In genomic region chr2:169147655-169148054, GRCm38 (mm10) we compare ENCODE assay signal across 28 mouse cellular contexts.
"Had no signal": no experiment of that assay in that cellular context is flagged by ENCODE, and none has a peak within 500 bp of the region (broad histone marks: within the 10 kb centered on the region; RNA-seq: fewer than 3 reads in every experiment).

No protein-coding gene starts in this region.

- H3K4me3 ChIP-seq: gastrocnemius, adult 2 months; heart, adult 2 months; heart, embryonic 13.5 days; heart, embryonic 15.5 days; hindbrain, embryonic 13.5 days; hindbrain, embryonic 15.5 days; kidney, embryonic 15.5 days; left cerebral cortex, adult 2 months; limb, embryonic 13.5 days; limb, embryonic 15.5 days; liver, embryonic 12.5 days had no signal

- H3K27ac ChIP-seq: gastrocnemius, adult 2 months; heart, adult 2 months; heart, embryonic 13.5 days; heart, embryonic 15.5 days; hindbrain, embryonic 13.5 days; hindbrain, embryonic 15.5 days; hindbrain, postnatal 0 days; kidney, embryonic 15.5 days; kidney, postnatal 0 days; left cerebral cortex, adult 2 months; limb, embryonic 13.5 days; limb, embryonic 15.5 days; liver, embryonic 12.5 days had no signal

- H3K9me3 ChIP-seq: heart, embryonic 13.5 days; heart, embryonic 15.5 days; hindbrain, embryonic 13.5 days; hindbrain, embryonic 15.5 days; kidney, embryonic 15.5 days; limb, embryonic 13.5 days; limb, embryonic 15.5 days; liver, embryonic 12.5 days had no signal

- H3K4me2 ChIP-seq: heart, embryonic 11.5 days; heart, embryonic 13.5 days; heart, embryonic 15.5 days; hindbrain, embryonic 13.5 days; hindbrain, embryonic 15.5 days; kidney, embryonic 15.5 days; limb, embryonic 13.5 days; limb, embryonic 15.5 days; liver, embryonic 12.5 days had no signal

- H3K9ac ChIP-seq: heart, embryonic 13.5 days; heart, embryonic 15.5 days; hindbrain, embryonic 13.5 days; hindbrain, embryonic 15.5 days; kidney, embryonic 15.5 days; limb, embryonic 13.5 days; limb, embryonic 15.5 days; liver, embryonic 12.5 days had no signal

- H3K27me3 ChIP-seq: heart, embryonic 15.5 days; hindbrain, embryonic 13.5 days; hindbrain, embryonic 15.5 days; kidney, embryonic 15.5 days; limb, embryonic 15.5 days; liver, embryonic 12.5 days had no signal

- DNase-seq: gastrocnemius, adult 2 months; gastrocnemius, postnatal 10 days; gastrocnemius, postnatal 36 days; heart, adult 11 months; heart, adult 2 months; heart, postnatal 14 days; heart, postnatal 36 days; kidney, adult 11 months; kidney, adult 2 months; kidney, adult 9 months; kidney, postnatal 14 days; kidney, postnatal 36 days; layer of hippocampus, adult 9-11 months; layer of hippocampus, postnatal 36 days; left cerebral cortex, postnatal 4 days had no signal

- H3K4me1 ChIP-seq: heart, embryonic 15.5 days; hindbrain, embryonic 13.5 days; hindbrain, embryonic 15.5 days; limb, embryonic 13.5 days; limb, embryonic 15.5 days; liver, embryonic 12.5 days had no signal

- H3K36me3 ChIP-seq: heart, embryonic 13.5 days; heart, embryonic 15.5 days; hindbrain, embryonic 13.5 days; hindbrain, embryonic 15.5 days; kidney, embryonic 15.5 days; limb, embryonic 13.5 days; limb, embryonic 15.5 days; liver, embryonic 12.5 days had no signal

- ATAC-seq: hindbrain, postnatal 0 days; intestine, embryonic 16.5 days; liver, embryonic 12.5 days had no signal
